Mouse (Mus musculus): ENCODE results near the gene Nisch. TPM values are rescaled to one million over a fixed set of nuclear protein-coding genes. Genes with fewer than 3 reads are reported as not detected.

Gene Nisch
- polyA plus RNA-seq, 1 experiment from 2014 or later: 298 TPM

DNA sequence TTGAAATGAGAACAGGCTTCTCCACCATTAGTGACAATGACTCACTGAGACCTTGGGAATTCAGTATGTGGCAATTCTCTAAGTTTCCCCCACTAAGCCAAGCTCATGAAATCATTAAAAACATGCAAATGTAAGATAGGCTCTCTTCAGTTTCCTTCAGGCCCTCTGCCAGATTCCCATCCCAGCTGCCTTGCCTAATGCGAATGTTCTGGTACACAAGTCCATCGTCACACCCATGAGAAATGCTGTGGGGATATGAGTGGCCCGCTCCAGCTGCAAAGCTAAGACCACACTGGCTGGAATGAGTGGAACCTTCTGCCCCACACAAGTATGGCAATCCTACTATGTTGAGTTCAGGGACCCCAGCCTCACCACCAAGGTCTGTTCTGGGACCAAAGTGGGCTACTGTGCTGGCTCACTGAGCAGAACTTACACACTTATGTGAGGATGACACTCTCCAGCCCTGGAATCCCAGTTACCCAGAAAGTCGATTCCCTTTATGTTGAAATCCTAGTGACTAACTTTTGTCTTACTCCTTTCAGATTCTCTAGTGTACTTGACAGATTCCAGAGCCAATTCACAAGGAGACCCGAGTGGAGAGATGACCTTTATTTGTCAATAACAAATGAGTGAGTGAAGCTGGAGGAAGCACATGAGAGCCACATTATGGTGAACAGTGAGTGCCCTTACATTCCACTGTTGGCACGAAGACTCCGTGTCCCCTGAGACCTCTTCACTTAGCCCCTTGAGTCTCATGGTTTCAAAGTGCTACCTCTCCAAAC, 20.5 kb upstream of the Nisch start:
- Histone ChIP-seq H3K4me3 (no peak overlapping the region), H3K27ac (no peak overlapping the region), H3K9ac (no peak overlapping the region), H3K4me2 (no peak overlapping the region), H3K9me3 (replicated peaks) (no peaks in the 10 kb centered on the region), H3K36me3 (ENCODE audit: poor library complexity, severe bottlenecking) (no peaks in the 10 kb centered on the region), H3K27me3 (no peaks in the 10 kb centered on the region), H3K4me1 (no peaks in the 10 kb centered on the region)
- WGBS: 86% methylated on average over 7 of the region's 7 CpGs
- ATAC-seq: no peak

GRCm38 (mm10) chr14:31233996-31234591, 17.3 kb upstream of the Nisch start:
- H3K27ac ChIP-seq: no peak overlapping the region
- ATAC-seq: peak; percentile 51
- H3K4me2 ChIP-seq: peak overlapping the region; percentile 13
- no peaks in the 10 kb centered on the region for H3K4me1 ChIP-seq
- H3K27me3 ChIP-seq: no peaks in the 10 kb centered on the region
- no peaks in the 10 kb centered on the region for H3K9me3 ChIP-seq (replicated peaks)
- H3K9ac ChIP-seq: no peak overlapping the region
- no peak overlapping the region for H3K4me3 ChIP-seq
- WGBS: 25% methylated on average over 11 of the region's 11 CpGs
- H3K36me3 ChIP-seq (ENCODE audit: poor library complexity, severe bottlenecking): no peaks in the 10 kb centered on the region

- Histone ChIP-seq H3K36me3 (ENCODE audit: poor library complexity, severe bottlenecking) (no peaks in the 10 kb centered on the region), H3K9ac (no peak overlapping the region), H3K4me1 (no peaks in the 10 kb centered on the region), H3K9me3 (replicated peaks) (no peaks in the 10 kb centered on the region), H3K27ac (no peak overlapping the region), H3K27me3 (no peaks in the 10 kb centered on the region), H3K4me3 (no peak overlapping the region), H3K4me2 (no peak overlapping the region)
- ATAC-seq: peak; percentile 48
- WGBS: 86% methylated on average over 14 of the region's 14 CpGs
Observed at GRCm38 (mm10) chr14:31233070-31233995, 16.6 kb upstream of the Nisch start.

DNA sequence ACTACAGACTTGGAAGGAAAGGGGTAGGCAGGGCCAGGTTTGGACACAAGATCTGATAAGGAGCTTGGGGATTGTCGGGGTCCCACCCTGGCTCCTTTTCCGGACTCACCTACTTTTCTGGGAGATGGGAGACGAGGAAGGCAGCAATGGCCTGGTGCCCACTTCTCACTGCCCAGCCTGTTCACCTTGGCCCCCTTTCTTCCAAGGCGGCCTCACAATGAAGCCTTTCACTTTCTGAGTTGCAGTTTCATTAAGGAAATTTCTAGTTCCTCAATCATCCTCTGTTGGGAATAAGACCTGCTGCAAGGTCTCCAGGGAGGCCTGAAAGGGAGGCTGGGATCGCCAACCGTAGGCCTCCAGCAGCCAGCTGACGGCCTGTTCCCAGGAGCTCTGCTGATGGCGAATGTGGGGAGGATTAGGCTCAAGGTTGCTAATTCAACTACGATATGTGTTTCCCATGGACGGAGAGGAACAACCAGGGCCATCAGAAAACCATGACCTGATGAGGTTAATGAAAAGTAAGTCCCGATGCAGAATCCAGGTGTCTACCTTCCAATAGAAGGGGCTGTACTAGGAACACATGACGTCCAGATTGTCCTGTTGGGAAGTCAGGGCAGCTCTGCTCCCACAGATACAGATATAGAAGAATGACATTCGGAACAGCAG, 15.8 kb upstream of the Nisch start:
- Histone ChIP-seq H3K9ac (no peak overlapping the region), H3K36me3 (ENCODE audit: poor library complexity, severe bottlenecking) (no peaks in the 10 kb centered on the region), H3K4me3 (no peak overlapping the region), H3K4me1 (no peaks in the 10 kb centered on the region), H3K4me2 (no peak overlapping the region), H3K27ac (no peak overlapping the region), H3K27me3 (no peaks in the 10 kb centered on the region), H3K9me3 (replicated peaks) (no peaks in the 10 kb centered on the region)
- no peak for ATAC-seq
- 87% methylated on average over 13 of the region's 13 CpGs for WGBS

DNA sequence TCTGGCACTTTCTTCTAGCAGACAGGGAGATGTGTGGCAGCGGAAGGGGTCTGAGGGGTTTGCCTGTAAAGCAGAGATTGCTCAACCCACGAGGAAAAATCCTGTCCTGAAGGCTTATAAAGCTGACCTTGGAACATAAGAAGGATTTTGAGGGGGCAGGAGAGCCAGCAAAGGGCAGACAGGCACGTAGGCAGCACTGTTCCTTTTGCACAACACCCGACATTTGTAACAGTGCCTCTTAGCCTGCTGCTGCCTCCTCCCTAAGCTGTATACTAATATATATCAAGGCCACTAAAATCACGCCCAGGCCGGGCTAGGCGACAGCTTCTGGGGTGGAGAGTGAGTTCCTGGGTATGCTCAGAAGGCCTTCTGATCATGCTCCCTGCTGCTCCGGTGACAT, 13.7 kb upstream of the Nisch start:
- no peak for ATAC-seq
- no peak overlapping the region for H3K4me3 ChIP-seq
- no peak overlapping the region for H3K27ac ChIP-seq
- H3K36me3 ChIP-seq (ENCODE audit: poor library complexity, severe bottlenecking): no peaks in the 10 kb centered on the region
- no peaks in the 10 kb centered on the region for H3K9me3 ChIP-seq (replicated peaks)
- no peak overlapping the region for H3K9ac ChIP-seq
- no peak overlapping the region for H3K4me2 ChIP-seq
- 76% methylated on average over 8 of the region's 8 CpGs for WGBS
- peaks cover 5% of the 10 kb centered on the region; the same call in 1 of the 2 replicates for H3K4me1 ChIP-seq
- no peaks in the 10 kb centered on the region for H3K27me3 ChIP-seq

GRCm38 (mm10) chr14:31228234-31228633, 11.5 kb upstream of the Nisch start:
- no peaks in the 10 kb centered on the region for H3K36me3 ChIP-seq (ENCODE audit: poor library complexity, severe bottlenecking)
- H3K27ac ChIP-seq: no peak overlapping the region
- H3K9me3 ChIP-seq (replicated peaks): no peaks in the 10 kb centered on the region
- H3K9ac ChIP-seq: no peak overlapping the region
- H3K4me1 ChIP-seq: peaks cover 5% of the 10 kb centered on the region; the same call in 1 of the 2 replicates
- no peak overlapping the region for H3K4me3 ChIP-seq
- no peaks in the 10 kb centered on the region for H3K27me3 ChIP-seq
- WGBS: 72% methylated on average over 6 of the region's 6 CpGs
- H3K4me2 ChIP-seq: no peak overlapping the region
- ATAC-seq: no peak

- Histone ChIP-seq H3K9me3 (replicated peaks) (no peaks in the 10 kb centered on the region), H3K27ac (no peak overlapping the region), H3K36me3 (ENCODE audit: poor library complexity, severe bottlenecking) (no peaks in the 10 kb centered on the region), H3K4me2 (no peak overlapping the region), H3K4me3 (no peak overlapping the region), H3K27me3 (no peaks in the 10 kb centered on the region), H3K4me1 (peaks cover 5% of the 10 kb centered on the region; the same call in 1 of the 2 replicates), H3K9ac (no peak overlapping the region)
- ATAC-seq: peak; percentile 62; the same call in 1 of the 2 replicates
- 57% methylated on average over 4 of the region's 4 CpGs for WGBS
Observed at GRCm38 (mm10) chr14:31226978-31227377, 10.2 kb upstream of the Nisch start.

- Histone ChIP-seq H3K4me3 (no peak within 1 kb of the TSS), H3K27ac (no peak within 1 kb of the TSS), H3K27me3 (no peaks in the 10 kb centered on the region), H3K9ac (peak within 1 kb of the TSS; percentile 14), H3K4me2 (peak within 1 kb of the TSS; percentile 14), H3K4me1 (peaks cover 11% of the 10 kb centered on the region), H3K36me3 (ENCODE audit: poor library complexity, severe bottlenecking) (no peaks in the 10 kb centered on the region), H3K9me3 (replicated peaks) (no peaks in the 10 kb centered on the region)
- peak; percentile 39 for ATAC-seq
- 13% methylated on average over 11 of the region's 11 CpGs for WGBS
Observed at GRCm38 (mm10) chr14:31217666-31218065, 920 bp upstream of the Nisch start, which contains the start of gene Sema3g. TSS of gene Sema3g (plus strand) at chr14:31217860.

DNA sequence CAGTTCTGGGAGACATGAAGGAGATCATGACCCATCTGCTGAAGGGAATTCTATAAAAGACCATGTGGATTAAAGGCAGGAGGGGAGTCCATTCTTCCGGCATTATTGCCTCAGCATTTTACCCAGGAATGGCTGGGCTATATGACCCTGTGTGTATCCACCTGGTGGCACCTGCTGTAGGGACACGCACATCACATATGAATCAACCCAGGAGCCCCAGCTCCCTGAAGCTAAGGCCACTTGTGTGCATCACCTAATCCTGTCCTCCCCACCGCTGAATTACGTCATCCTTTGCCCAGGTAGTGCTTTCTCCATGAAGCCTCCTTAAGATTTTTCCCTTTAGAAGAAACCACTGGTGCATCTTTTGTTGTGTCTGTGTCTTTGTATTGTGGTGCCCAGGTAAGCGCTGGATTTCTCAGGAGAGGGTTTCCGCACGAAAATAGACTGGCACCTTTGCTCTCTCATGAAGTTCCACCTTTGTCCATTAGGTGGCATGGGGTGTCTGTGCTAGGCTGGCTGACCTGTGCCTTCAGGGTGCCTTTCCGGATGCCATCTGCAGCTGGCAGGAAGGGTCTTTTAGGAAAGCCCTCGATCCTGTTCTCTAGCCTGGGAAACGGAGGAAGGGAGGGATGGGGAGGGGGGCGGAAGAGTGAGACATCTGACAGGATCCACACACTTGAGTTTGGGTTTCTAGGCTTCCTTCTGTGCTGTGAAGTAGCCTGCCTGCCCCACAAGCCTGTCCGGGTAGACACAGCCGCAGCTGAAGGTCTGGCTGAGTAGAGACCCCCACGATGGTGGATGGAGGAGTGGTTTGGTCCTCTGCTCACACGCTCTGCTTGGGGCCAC, 1.4 kb downstream of the Nisch start:
- H3K36me3 ChIP-seq (ENCODE audit: poor library complexity, severe bottlenecking): no peaks in the 10 kb centered on the region
- 33% methylated on average over 15 of the region's 15 CpGs for WGBS
- H3K4me1 ChIP-seq: peaks cover 11% of the 10 kb centered on the region
- no peaks in the 10 kb centered on the region for H3K9me3 ChIP-seq (replicated peaks)
- no peaks in the 10 kb centered on the region for H3K27me3 ChIP-seq
- no peak overlapping the region for H3K27ac ChIP-seq
- no peak overlapping the region for H3K4me3 ChIP-seq
- peak; percentile 75 for ATAC-seq
- H3K4me2 ChIP-seq: no peak overlapping the region
- H3K9ac ChIP-seq: no peak overlapping the region

DNA sequence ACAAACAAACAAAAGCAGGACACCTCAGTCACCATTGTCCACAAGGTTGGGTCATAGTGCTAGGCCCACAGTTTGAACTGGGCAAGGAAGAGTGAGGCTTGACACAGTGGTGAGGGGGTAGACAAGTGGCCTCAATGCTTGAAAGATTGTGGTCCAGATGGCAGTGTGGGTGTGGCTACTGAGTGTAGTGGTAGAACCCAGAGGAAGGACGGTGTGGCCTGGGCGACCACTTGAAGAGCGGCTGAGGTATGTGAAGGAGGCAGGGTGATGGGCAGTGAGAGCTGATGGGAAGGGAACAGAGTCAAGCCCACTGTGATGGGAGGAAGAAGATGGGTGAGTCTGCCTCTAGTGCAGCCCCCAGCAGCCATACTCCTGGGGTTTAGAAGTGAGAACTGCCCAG, 2.1 kb downstream of the Nisch start:
- no peak for ATAC-seq
- Histone ChIP-seq H3K27me3 (no peaks in the 10 kb centered on the region), H3K36me3 (ENCODE audit: poor library complexity, severe bottlenecking) (no peaks in the 10 kb centered on the region), H3K4me3 (no peak overlapping the region), H3K4me2 (no peak overlapping the region), H3K9ac (no peak overlapping the region; the same call in 1 of the 2 replicates), H3K27ac (no peak overlapping the region), H3K4me1 (peaks cover 11% of the 10 kb centered on the region), H3K9me3 (replicated peaks) (no peaks in the 10 kb centered on the region)
- WGBS: 77% methylated on average over 3 of the region's 3 CpGs

DNA sequence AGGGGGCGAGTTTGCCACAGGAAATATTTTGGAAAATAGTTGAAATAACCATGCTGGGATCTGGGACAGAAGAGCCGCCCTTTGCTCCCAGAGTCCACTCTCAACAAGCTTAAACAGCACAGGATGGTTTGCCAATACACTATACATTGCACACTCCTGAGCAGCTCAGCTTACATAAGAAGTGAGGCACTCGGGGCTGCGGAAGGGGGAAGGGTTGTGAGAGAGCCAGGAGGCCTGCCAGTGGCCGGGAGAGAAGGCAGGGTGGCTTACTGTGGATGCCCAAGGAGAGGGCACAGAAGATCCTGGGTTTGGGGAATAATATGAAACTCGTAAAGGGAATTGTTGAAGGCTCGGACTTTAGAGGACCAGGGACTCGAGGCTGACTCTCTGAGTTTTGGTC, 2.9 kb downstream of the Nisch start:
- Histone ChIP-seq H3K9ac (no peak overlapping the region), H3K27ac (no peak overlapping the region), H3K4me2 (no peak overlapping the region), H3K36me3 (ENCODE audit: poor library complexity, severe bottlenecking) (no peaks in the 10 kb centered on the region), H3K9me3 (replicated peaks) (no peaks in the 10 kb centered on the region), H3K4me3 (no peak overlapping the region), H3K4me1 (peaks cover 11% of the 10 kb centered on the region), H3K27me3 (no peaks in the 10 kb centered on the region)
- 76% methylated on average over 8 of the region's 8 CpGs for WGBS
- ATAC-seq: no peak

Data from forebrain, embryonic 13.5 days (tissue).